Mouse (Mus musculus): ENCODE results near the gene Foxo3.

GRCm38 (mm10) chr10:42247125-42247816, 29.3 kb downstream of the Foxo3 start:
- TF ChIP-seq CTCF (IDR thresholded peaks at IDR 0.05; ENCODE audit: low read depth, low read length) = no peak
- TF ChIP-seq POLR2A (IDR thresholded peaks at IDR 0.05; ENCODE audit: extremely low read depth, insufficient read depth, low read length) = no peak

All from liver, adult 2 months (tissue).